Mouse (Mus musculus) kidney, embryonic 15.5 days (tissue): Measurements from ENCODE around the gene Gm5485. TPM values are rescaled to one million over a fixed set of nuclear protein-coding genes. Genes with fewer than 3 reads are reported as not detected.

ENCODE experiments used
- ATAC-seq: fragments of 200-750 bp; cut with Nextera tagmentation; replicated peaks from 2 replicates; pipeline ENCODE4 v1.8.0; 2017; ENCODE audit warnings: moderate TSS enrichment; ENCODE audit not compliant: low FRiP score
- H3K27ac ChIP-seq: fragments of 300-500 bp; sonication (generic); 2 replicates; pipeline ENCODE4 v1.5.1; 2015; ENCODE audit warnings: mild to moderate bottlenecking, inconsistent platforms
- H3K27me3 ChIP-seq: fragments of 300-500 bp; sonication (generic); 2 replicates; pipeline ENCODE4 v1.6.1; 2015; ENCODE audit warnings: inconsistent platforms
- H3K36me3 ChIP-seq: fragments of 300-500 bp; sonication (generic); 2 replicates; pipeline ENCODE4 v1.6.1; 2015; ENCODE audit warnings: inconsistent platforms
- H3K4me1 ChIP-seq: fragments of 300-500 bp; sonication (generic); 2 replicates; pipeline ENCODE4 v1.6.1; 2015; ENCODE audit warnings: inconsistent platforms
- H3K4me2 ChIP-seq: fragments of 300-500 bp; sonication (generic); 2 replicates; pipeline ENCODE4 v1.6.1; 2015; ENCODE audit warnings: moderate library complexity, mild to moderate bottlenecking, inconsistent platforms
- H3K4me3 ChIP-seq: fragments of 300-500 bp; sonication (generic); replicated peaks from 2 replicates; pipeline ENCODE4 v1.5.1; 2015; ENCODE audit warnings: mild to moderate bottlenecking, inconsistent platforms
- H3K9ac ChIP-seq: fragments of 300-500 bp; sonication (generic); 2 replicates; pipeline ENCODE4 v1.6.1; 2015; ENCODE audit warnings: mild to moderate bottlenecking, inconsistent platforms
- H3K9me3 ChIP-seq: fragments of 300-500 bp; sonication (generic); replicated peaks from 2 replicates; pipeline ENCODE4 v1.6.1; 2016; ENCODE audit warnings: inconsistent platforms
- WGBS: fragments of 180-500 bp; shearing (Covaris S2); methylation state at CpG from one replicate; pipeline ENCODE4 v1.1.7; 2015; ENCODE audit warnings: mixed read lengths; 5-methylcytosine and 5-hydroxymethylcytosine counted together
- polyA plus RNA-seq: library from polyadenylated mRNA; unstranded; fragments of >200 nt; fragmentation: Nextera tagmentation; extraction: Ambion mirVana; gene quantifications from 2 replicates; pipeline ENCODE4 v1.2.1, GENCODE M21; 2015

Gm5485 gene
- polyA plus RNA-seq, 1 experiment from 2014 or later: not detected

DNA sequence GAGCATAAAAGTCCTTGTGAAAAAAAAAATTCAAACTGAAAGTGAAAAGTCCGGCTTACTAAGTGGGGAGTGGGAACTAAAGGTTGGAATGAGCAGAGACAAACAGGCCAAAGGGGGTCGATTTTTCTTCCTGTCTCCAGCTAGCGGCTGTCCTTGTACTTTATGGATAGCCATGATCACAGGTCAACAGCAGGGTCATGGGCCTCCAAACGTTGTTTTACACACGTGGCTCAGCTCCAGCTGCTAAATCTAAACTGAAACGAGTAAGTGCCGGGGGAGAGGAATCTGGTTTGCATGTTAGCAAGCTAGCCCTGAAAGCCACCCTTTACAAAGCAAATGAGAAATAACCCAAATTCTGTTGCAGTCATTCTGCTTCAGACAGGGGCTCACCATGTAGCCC is 2.6 kb downstream of the Gm5485 start:
- no peak overlapping the region for H3K9ac ChIP-seq

DNA sequence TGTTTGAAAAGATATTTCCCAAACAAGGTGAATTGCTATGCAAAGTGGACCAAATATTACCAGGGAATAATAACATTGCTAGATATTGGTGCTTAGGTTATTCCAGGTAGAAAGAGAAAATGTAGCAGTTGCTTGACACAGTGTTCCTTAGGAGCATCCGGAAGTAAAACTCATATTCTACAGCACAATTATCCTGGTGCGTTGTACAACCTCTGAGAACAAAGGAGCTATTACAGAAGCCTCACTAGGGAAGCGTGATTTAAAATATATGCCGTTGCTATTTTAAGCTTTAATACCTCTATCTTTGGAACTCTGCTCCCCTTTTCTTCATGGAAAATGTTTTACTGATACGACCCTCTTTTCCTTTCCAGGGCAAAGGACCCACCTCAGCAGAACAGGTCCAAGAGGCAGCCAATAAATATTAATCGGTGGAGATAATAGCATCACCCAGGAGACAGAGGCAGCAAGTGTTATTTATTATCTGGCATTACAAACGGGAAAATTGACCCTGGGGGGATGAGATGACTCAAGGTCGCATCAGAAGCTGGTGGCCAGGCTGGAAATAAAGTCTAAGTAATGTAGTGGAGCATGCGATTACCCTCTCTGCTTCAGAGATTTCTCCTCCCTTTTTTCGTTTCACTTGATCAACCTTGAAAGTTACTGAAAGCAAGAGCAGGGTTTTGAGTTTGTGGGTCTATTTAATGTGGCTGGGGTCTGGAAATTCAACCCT is 6.4 kb downstream of the Gm5485 start:
- H3K4me1 ChIP-seq: peaks cover 18% of the 10 kb centered on the region; the same call in 1 of the 2 replicates
- H3K36me3 ChIP-seq: no peaks in the 10 kb centered on the region
- H3K27ac ChIP-seq: no peak overlapping the region
- no peak overlapping the region for H3K4me3 ChIP-seq
- peak; percentile 84 for ATAC-seq
- H3K9me3 ChIP-seq: no peaks in the 10 kb centered on the region
- no peaks in the 10 kb centered on the region for H3K27me3 ChIP-seq
- 34% methylated on average over 10 of the region's 10 CpGs for WGBS
- H3K9ac ChIP-seq: no peak overlapping the region
- H3K4me2 ChIP-seq: no peak overlapping the region

More for the DNA sequence above, 2.6 kb downstream of the Gm5485 start:
- Histone ChIP-seq H3K4me2 (peak overlapping the region; percentile 46), H3K4me1 (peaks cover 18% of the 10 kb centered on the region; the same call in 1 of the 2 replicates), H3K4me3 (no peak overlapping the region), H3K36me3 (no peaks in the 10 kb centered on the region), H3K9me3 (no peaks in the 10 kb centered on the region), H3K27me3 (no peaks in the 10 kb centered on the region), H3K27ac (no peak overlapping the region)
- peak; percentile 44; the same call in 1 of the 2 replicates for ATAC-seq
- 21% methylated on average over 7 of the region's 7 CpGs for WGBS

DNA sequence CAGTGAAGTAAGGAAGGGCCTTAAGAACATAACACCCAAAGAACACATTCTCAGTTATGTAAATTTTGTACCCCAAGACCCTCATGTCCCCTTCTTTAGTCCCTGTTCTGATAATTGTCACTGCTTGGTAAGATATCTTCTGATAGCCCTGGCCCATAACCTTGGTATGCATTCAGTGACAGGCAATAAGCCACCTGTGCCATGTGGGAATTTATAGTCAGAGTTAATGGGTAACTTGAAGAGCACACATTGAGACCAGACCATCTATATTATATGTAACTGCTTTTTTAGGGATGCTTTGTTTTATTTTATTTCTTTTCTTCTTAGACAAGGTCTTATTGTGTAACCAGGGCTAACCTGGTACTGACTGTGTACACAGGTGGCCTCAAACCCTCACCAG is 8.2 kb downstream of the Gm5485 start:
- ATAC-seq: no peak
- Histone ChIP-seq H3K36me3 (no peaks in the 10 kb centered on the region), H3K4me3 (no peak overlapping the region), H3K4me1 (peaks cover 7% of the 10 kb centered on the region; the same call in 1 of the 2 replicates), H3K9me3 (no peaks in the 10 kb centered on the region), H3K27ac (no peak overlapping the region), H3K9ac (no peak overlapping the region), H3K4me2 (no peak overlapping the region), H3K27me3 (no peaks in the 10 kb centered on the region)

DNA sequence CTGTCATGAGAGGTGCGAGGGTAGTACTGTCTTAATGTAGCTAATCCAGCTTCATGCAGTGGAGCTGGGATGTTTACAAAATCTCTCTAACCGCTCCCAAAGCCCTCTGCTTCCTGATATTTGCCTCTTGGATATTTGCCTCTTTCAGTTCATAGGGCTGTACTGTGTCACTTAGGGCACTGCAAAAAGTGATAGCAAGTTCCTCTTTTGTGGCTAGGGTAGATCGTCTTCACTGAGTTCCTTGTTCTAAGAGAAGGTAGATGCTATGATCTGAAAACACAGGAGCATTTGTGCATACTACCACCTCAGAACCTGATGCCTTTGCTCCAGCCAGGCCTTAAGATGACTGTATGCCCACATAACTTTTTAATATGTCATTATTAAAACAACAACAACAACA is 8.8 kb downstream of the Gm5485 start:
- no peak overlapping the region for H3K4me3 ChIP-seq
- no peak overlapping the region for H3K9ac ChIP-seq
- no peaks in the 10 kb centered on the region for H3K9me3 ChIP-seq
- H3K36me3 ChIP-seq: no peaks in the 10 kb centered on the region
- no peak for ATAC-seq
- 81% methylated on average over 3 of the region's 3 CpGs for WGBS
- H3K27me3 ChIP-seq: no peaks in the 10 kb centered on the region
- peaks cover 7% of the 10 kb centered on the region; the same call in 1 of the 2 replicates for H3K4me1 ChIP-seq
- no peak overlapping the region for H3K4me2 ChIP-seq
- no peak overlapping the region for H3K27ac ChIP-seq

DNA sequence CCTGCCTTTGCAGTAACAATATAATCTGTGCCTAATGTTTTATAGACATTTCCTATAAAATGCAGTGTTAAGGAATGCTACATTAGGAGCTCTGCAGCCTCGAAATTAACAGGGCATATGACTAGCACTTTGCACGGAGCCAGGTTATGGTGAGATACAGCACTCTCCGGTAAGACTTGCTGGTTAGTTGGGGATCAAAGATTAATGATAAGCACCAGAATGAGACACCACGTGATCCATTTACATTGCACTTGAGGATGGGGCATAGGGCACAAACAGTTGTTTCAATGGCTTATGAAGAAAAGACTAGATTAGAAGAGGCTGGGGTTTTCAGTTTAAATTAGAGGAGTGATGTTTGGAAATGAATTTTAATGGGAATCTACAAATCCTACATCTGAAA is 9.3 kb downstream of the Gm5485 start:
- H3K27ac ChIP-seq: no peak overlapping the region
- H3K27me3 ChIP-seq: no peaks in the 10 kb centered on the region
- 66% methylated on average over 4 of the region's 4 CpGs for WGBS
- no peak overlapping the region for H3K9ac ChIP-seq
- no peak overlapping the region for H3K4me2 ChIP-seq
- H3K4me1 ChIP-seq: peaks cover 7% of the 10 kb centered on the region; the same call in 1 of the 2 replicates
- no peak overlapping the region for H3K4me3 ChIP-seq
- no peaks in the 10 kb centered on the region for H3K36me3 ChIP-seq
- no peak for ATAC-seq
- H3K9me3 ChIP-seq: no peaks in the 10 kb centered on the region

DNA sequence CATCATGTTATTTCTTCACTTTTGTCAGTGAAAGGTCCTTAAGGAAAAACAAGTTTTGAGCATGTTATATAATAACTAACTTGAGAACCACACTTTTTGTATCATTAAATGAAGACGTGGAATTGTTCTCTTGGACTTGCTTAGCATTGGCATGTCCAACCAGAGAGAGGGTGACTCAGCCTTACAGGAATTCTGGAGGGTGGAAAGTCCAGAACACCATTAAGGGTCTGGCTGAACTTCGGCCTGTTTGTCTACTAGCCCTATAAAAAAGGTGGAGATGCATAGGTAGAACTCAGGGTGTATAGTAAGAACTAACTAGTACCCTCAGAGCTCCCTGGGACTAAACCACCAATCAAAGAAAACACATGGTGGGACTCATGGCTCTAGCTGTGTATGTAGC is 16.9 kb downstream of the Gm5485 start:
- no peak for ATAC-seq
- Histone ChIP-seq H3K9ac (no peak overlapping the region), H3K9me3 (no peaks in the 10 kb centered on the region), H3K36me3 (no peaks in the 10 kb centered on the region), H3K27me3 (no peaks in the 10 kb centered on the region), H3K4me3 (no peak overlapping the region), H3K27ac (no peak overlapping the region), H3K4me2 (no peak overlapping the region), H3K4me1 (no peaks in the 10 kb centered on the region)
- WGBS: 90% methylated on average over 2 of the region's 2 CpGs

DNA sequence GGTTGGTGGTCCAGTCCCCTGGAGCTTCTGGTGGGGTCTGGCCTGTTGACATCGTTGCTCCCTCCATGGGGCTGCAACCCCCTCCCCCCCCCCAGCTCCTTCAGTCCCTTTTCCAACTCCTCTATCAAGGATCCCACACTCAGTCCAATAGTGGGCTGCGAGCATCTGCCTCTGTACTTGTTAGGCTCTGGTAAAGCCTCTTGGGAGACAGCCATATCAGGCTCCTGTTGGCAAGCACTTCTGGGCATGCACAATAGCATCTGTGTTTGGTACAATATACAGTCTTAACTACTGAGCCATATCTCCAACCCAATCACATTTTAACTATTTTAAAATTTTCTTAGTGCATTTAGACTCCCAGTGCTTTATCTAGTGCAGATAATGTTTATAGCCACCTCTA is 25.2 kb downstream of the Gm5485 start:
- no peak overlapping the region for H3K4me2 ChIP-seq
- no peaks in the 10 kb centered on the region for H3K4me1 ChIP-seq
- H3K9ac ChIP-seq: no peak overlapping the region
- no peak overlapping the region for H3K4me3 ChIP-seq
- no peak overlapping the region for H3K27ac ChIP-seq
- H3K27me3 ChIP-seq: no peaks in the 10 kb centered on the region
- H3K36me3 ChIP-seq: no peaks in the 10 kb centered on the region
- WGBS: 95% methylated on average over 2 of the region's 2 CpGs
- no peaks in the 10 kb centered on the region for H3K9me3 ChIP-seq
- no peak for ATAC-seq

DNA sequence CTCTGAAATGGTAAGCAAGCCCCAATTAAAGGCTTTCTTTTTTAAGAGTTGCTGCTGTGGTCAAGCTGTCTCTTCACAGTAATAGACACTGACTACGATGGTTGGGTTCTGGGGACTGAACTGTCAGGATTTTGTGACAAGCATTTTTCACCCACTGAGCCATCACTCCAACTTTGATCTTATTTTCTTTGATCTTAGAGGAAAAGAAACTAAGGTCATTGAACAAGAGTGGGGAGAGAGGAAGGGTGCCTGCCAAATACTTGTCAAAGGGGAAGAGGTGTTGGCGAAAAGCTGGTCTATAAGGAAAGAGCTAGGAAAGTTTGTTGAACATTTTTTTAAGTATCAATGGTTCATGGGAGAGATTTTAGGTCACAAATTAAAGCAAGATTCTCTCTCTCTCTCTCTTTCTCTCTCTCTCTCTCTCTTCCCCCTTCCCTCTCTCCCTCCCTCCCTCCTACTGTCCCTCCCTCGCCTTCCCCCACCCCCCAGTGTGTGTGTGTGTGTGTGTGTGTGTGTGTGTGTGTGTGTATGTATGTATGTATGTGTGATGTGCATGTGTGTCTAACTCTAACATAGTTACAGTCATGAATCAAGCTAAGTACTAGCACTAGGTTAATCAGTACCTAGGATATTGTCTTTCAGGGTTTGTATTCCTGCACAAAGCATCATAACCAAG is 28.5 kb downstream of the Gm5485 start:
- H3K9me3 ChIP-seq: no peaks in the 10 kb centered on the region
- H3K27me3 ChIP-seq: no peaks in the 10 kb centered on the region
- no peak for ATAC-seq
- no peak overlapping the region for H3K4me3 ChIP-seq
- no peaks in the 10 kb centered on the region for H3K36me3 ChIP-seq
- H3K9ac ChIP-seq: no peak overlapping the region
- no peaks in the 10 kb centered on the region for H3K4me1 ChIP-seq
- no peak overlapping the region for H3K27ac ChIP-seq
- H3K4me2 ChIP-seq: no peak overlapping the region
- WGBS: 69% methylated on average over 3 of the region's 3 CpGs

DNA sequence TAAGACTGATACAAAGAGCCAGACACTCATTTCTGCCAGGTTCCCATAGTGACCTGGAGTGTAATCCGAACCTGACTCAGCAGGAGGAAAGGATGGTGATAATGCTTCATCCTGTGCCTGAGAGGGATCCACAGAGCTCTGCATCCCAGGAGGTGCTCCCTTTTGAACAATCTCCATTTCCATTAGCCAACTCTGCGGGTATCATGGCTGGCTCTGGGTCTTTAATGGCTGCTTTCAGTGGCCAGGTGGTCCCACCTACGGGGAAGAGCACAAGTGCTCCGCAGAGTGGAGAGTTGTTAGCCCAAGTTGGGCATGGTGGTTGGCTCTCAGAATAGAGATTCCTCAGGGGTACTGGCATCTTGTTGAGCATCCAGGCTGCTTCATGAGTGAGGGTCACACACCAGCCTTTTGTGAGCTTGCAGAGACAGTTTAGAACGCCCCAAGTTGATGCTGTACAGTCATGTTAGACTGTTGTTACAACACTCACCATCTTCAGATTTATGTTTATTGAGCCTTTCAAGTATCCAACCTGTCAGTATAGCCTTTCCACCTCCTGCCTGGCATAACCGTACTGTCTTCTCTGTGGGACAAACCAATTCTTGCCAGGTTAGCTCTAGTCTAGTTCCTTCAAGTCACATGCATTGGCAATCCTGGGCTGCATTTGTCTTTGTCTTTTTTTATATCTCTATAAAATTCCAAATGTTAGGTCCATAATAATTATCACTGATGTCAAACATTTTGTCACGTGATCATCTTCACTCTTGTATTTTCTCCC is 38.3 kb downstream of the Gm5485 start:
- Histone ChIP-seq H3K36me3 (no peaks in the 10 kb centered on the region), H3K4me3 (no peak overlapping the region), H3K27ac (no peak overlapping the region), H3K4me1 (no peaks in the 10 kb centered on the region), H3K9ac (no peak overlapping the region), H3K27me3 (no peaks in the 10 kb centered on the region), H3K9me3 (no peaks in the 10 kb centered on the region), H3K4me2 (no peak overlapping the region)
- WGBS: 82% methylated on average over 7 of the region's 7 CpGs
- no peak for ATAC-seq

DNA sequence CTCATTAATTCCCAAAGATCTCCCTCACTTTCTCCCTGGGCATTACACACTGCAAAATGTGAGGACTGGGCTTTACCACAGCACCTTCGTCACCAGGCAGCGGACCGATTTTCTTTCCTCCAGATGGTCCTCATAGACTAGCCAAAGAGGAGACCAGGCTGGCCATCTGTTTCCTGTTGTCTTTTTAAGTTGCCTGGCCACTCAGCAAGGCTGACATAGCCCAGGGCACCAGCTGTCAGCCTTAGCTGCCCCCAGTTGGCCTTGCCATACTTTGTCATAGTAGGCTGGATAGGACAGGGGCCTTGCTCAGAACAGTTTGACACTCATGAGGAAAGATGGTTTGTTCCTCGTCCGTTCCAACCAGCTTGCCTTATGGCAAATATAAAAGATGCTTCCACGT is 39.8 kb downstream of the Gm5485 start:
- Histone ChIP-seq H3K9me3 (no peaks in the 10 kb centered on the region), H3K4me2 (no peak overlapping the region), H3K36me3 (no peaks in the 10 kb centered on the region), H3K9ac (no peak overlapping the region), H3K4me3 (no peak overlapping the region), H3K4me1 (no peaks in the 10 kb centered on the region), H3K27me3 (no peaks in the 10 kb centered on the region), H3K27ac (no peak overlapping the region)
- WGBS: 74% methylated on average over 6 of the region's 6 CpGs
- no peak for ATAC-seq

DNA sequence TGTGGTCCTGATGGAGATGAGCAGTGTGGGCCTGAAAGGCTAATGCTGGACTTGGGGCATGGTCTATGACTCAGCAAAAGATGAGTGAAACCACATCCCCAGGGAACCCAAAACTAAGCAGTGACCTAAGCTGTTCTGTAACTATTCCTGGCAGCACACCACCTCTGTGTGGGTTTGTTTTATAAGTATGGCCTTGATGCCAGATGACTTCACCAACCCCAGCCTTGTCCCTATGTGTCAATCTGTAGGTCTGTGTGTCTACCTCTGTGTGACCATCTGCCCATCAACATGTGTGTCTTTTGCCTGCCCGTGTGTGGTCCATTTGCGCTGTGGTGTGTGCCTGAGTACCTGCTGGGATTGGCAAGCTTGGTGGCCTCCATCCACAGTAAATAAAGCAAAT is 44.1 kb downstream of the Gm5485 start:
- H3K9ac ChIP-seq: no peak overlapping the region

DNA sequence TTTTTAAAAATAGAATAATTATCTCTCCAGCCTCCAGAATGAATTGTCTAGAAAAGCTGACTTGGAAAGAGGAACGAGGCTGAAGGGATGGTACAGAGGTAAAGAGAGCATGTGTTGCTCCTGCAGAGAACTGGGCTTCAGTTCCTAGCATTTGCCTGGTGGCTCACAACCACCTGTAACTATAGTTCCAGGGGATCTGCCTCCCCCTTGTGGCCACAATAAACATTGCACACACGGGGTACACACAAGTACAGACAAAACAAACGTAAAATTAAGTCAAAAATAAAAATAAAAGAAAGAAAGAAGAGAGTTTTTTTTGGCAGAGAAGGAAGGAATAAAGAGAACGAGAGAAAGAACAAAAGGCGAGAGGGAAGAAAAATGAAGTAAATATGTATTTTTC is 45.4 kb downstream of the Gm5485 start:
- Histone ChIP-seq H3K9ac (no peak overlapping the region), H3K27me3 (no peaks in the 10 kb centered on the region), H3K36me3 (no peaks in the 10 kb centered on the region), H3K4me3 (no peak overlapping the region), H3K9me3 (no peaks in the 10 kb centered on the region), H3K27ac (no peak overlapping the region), H3K4me1 (no peaks in the 10 kb centered on the region), H3K4me2 (no peak overlapping the region)
- ATAC-seq: no peak
- 93% methylated on average over 5 of the region's 5 CpGs for WGBS

More for the DNA sequence above, 44.1 kb downstream of the Gm5485 start:
- H3K27ac ChIP-seq: no peak overlapping the region
- no peak overlapping the region for H3K4me2 ChIP-seq
- H3K4me3 ChIP-seq: no peak overlapping the region
- 100% methylated on average over 2 of the region's 2 CpGs for WGBS
- no peaks in the 10 kb centered on the region for H3K9me3 ChIP-seq
- H3K36me3 ChIP-seq: no peaks in the 10 kb centered on the region
- no peaks in the 10 kb centered on the region for H3K4me1 ChIP-seq
- ATAC-seq: no peak
- H3K27me3 ChIP-seq: no peaks in the 10 kb centered on the region
